Mouse (Mus musculus) adrenal gland, adult 18-20 months (tissue): Measurements from ENCODE around the gene Errfi1. TPM values are rescaled to one million over a fixed set of nuclear protein-coding genes. Genes with fewer than 3 reads are reported as not detected.

Experiments used
- DNase-seq, 2 experiments: peaks; one replicate each; pipeline ENCODE4 v3.0.0; 2021 to 2022; ENCODE audit warnings: low spot score in 2 of 2
- long read RNA-seq, 2 experiments: library from polyadenylated mRNA; stranded (forward); transcript quantifications; one replicate each; pipeline ENCODE4 v2.0.0; 2021
- total RNA-seq, 2 experiments: library from RNA; stranded (reverse); gene quantifications; 1 replicate in 1 of 2; 2 replicates in 1 of 2; pipeline ENCODE4 v1.2.3; 2021

Gene Errfi1
- 10 to 100 TPM; 40.7 to 53.5 TPM for total RNA-seq
- long read RNA-seq, experiment 1, transcript Errfi1-201 (4 exons, 3,043 nt), result major isoform, 111 of 118 reads
- long read RNA-seq, experiment 1, partial matches to known transcripts, result 4 of 118 reads
- long read RNA-seq, experiment 1, other reads (novel, unspliced or antisense), result 2 of 118 reads
- long read RNA-seq, experiment 2, transcript Errfi1-201 (4 exons, 3,043 nt), result major isoform, 43 of 57 reads
- long read RNA-seq, experiment 2, partial matches to known transcripts, result 4 of 57 reads
- long read RNA-seq, experiment 2, other reads (novel, unspliced or antisense), result 10 of 57 reads

DNA sequence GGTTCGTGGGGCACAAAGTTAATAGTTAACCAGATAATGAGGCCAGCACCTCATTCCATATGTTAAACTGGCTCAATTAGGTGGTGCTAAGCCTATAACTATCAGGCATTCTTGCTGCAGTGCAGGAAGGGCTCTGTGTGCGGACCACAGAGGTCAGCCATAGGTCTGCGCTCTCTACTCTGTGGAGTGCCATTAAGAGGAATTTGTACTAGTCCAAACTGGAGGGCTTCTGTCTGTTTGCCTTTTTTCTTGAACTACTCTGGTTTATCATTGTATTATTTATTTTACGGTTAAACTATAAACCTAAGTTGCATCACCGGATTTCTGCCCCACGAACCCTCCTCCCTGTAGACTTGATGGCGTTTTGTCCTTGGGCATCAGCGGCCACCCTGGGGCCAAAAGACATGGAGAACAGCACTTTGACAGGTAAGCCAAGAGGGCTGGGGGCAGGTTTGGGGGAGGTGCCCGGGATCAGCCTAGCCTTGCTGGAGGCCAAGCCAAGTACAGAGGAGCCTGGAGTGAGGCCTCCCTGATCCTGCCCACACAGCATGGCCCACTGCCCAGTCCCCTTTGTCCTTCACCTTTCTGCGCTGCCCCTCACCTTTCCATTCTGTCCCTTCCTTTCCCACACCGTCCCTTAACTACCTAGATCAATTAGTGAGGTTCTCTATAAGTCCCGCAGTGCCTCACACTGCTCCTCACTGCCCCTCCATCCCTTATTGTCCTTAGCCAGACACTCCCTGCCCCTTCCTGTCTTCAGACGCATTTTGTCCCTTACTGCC is at the start of gene Errfi1:
TSS of gene Errfi1 (plus strand) at position 240 of the 782 bp plus-strand sequence.
- DNase-seq, result no peak

DNA sequence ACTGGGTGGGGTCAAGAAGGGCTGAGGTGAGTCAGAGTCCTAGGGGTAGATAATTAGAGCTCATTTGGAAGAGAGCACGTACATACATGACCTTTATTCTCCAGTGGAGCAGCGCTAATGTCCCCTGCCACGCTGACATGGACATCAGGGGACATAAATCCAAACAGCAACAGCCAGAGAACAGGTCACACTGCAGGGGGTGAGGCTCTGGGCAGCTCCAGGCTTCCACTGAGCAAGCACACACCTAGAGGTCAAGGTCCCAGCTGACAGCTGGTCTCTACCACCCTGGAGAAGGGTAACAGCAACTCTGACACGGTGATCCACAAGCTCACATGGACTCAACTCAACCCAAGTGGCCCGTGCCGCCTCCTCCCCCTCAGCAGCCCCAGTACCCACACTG is 49.5 kb upstream of the Errfi1 start:
- DNase-seq, result no peak

DNA sequence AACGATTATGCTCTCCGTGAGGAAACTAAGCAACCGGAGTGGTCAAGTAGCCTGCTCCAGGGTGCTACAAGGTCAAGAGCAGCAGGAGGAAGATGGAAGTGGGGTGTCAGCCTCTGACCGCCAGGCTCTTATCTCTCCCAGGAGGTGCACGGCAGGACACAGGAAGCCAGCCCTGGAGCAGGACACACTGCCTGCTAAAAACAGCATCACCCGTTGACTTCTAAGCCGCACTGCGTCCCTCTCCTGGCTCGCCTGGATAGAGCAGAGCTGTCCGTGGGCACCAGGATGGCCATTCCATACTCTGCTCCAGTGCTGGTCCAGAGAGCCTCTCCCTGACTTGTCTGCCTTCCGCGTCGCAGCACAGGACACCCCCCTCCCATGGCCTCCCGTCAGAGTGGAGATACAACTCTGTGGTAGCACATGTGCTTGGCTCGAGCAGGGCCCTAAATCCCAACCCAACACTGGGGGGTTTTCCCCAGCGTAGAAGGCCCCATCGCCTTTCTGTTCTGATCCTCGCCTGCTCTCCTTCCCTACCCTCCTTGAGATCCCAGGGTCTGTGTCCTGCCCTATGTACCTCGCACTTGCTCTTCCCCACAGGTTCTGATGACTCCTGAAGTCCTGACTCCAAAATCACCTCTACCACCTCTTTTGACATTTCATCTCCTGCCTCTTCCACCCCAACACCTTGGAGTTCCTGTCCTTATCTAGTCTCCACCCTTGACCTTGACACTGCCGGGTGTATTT is 45.8 kb upstream of the Errfi1 start:
- no peak for DNase-seq

DNA sequence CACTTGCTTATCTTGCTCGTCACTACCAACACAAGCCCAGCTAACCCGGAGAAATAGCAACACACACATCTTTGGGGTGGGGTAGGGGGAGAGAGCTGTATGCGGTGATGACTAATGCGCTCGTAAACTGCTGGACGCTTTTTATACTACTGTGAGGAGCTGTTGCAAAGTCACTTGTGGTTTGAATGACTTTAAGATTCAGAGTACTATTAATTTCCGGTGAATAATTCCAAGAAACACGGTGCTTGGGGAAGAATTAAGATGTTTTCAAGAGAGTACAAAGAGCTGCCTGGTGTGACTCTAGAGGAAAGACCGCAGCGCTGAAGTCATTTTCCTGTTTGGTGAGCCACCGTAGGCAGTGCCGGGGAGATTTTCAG is 45.3 kb upstream of the Errfi1 start:
- DNase-seq, result no peak

DNA sequence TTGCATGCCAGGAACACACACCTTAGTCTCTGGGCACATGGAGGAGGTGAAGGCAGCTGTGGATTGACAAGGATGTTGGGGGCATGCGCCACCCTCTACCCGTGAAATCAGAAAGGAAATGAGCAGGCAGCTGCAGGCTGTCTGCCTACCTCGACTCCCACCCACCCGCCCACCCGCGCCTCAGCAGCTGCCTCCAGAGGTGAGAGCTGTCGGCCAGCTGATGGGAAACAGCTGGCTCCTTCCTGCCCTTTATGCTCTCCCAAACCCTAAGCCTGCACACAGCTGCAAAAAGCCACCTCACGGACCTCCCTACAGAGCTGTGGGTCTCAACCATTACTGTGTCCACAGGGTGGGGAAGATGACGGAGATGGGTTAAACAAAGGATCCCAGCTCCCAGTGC is 44.4 kb upstream of the Errfi1 start:
- DNase-seq, result no peak

DNA sequence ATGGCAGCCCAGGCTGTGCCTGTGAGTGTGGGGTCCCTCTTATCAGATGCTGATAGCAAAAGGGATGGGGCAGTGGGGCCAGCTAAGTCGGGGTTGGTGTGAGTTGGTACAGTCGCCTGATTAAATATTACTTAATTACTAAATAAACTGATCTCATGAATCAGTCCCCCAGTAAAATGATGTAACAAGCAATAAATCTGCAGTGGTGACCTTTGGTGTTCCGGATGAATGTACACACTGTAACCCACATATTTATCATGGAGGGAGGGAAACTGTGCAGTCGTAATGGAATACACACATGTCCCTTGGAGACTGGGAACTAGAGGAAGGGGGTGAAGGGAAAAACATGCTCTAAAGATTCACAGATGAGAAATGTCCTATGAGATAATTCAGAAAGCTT is 38.6 kb upstream of the Errfi1 start:
- no peak for DNase-seq

DNA sequence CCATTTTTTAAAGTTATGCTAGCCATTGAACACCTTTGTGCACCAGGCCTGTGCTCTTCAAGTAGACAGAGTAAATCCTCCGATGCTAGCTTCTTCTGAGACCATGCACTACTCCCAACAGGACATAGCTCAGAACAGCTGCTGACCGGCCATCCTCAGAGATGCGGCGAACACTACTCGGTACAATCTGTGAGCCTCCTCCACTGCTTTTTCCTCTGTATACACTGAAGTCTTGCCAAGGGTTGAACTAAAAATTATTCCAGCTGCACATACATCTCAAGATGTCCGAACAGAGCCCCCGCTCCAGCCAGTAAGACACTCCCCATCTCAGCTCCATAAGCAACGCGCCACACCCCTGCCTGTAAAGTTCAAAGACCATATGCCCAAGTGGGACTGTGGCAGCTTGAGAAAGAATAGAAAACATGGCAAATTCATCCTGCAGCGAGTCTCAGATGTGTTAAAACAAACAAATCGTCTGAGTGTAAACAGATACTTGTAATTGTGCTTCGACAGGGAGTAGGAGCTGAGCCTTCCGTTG is 37.2 kb upstream of the Errfi1 start:
- no peak for DNase-seq

DNA sequence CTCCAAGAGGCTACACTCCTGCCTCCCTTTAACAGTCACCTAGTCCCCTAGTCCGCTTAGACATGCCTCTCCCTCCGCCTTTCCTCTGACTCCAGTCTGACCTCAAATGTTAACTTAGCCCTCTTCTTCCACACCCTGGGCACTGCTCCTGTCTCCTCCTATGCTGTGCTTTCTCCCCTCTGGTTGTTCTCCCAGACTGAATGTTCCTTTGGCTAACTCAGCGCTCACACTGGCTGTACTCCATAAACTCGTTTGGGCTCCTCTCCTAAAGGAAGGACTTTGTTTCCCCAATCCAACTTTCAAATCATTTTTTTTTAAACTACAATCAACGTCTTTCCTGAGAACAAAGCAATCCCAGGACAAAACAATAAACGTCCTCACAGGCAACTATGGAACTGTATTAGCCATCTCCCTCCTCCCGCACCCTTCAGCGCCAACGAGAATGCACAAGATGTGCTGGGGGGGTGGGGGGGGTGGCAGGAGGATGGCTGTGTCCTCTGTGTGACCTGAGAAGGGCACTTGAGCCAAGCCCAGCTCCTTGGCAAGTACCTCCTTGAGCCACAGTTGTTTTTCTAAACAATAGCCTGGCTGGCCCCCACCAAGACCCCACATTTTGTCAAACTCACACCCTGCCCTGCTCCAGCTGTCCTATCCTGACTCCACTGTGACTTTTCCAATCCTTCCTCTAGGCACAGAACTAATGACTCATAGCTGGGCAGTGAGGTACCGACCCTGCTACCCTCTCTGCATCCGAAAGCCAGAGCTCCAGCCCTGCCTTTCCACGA is 34.4 kb upstream of the Errfi1 start:
- no peak for DNase-seq

DNA sequence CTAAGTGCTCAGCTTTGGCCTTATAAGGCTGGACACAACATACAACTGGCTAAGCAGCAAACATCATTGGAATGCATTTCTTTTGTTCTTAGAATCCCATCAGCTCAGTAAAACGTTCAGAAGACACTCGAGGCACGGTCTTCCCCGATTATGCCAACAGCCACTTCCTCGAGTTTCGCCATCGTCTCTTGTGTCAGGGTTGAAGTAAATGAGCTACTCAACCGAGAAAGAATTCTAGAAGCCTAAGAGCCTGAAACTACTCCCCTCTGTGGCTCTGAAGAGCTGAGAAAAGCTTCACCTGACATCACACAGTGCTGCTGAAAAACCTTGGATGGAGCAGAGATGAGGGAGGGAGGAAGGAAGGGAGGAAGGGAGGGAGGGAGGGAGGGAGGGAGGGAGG is 32.3 kb upstream of the Errfi1 start:
- DNase-seq, result no peak

DNA sequence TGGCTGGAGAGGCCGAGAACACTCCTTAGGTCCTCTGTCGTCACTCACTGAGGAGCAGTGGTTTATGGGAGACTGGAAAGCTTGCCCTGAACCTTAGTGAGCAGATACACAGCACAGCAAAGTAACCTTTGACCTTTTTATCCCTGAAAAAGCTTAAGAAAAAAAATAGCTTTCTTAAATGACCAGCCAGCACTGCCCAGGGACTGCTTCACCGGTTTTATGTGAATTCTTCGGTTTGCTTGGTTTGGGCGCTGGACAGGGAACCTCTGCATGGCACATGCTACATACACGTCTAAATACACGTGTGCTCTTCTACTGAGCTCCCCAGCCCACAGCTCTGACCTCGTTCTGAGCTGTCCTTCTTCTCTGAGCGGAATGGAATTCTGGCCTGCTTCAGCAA is 31.1 kb upstream of the Errfi1 start:
- no peak for DNase-seq

DNA sequence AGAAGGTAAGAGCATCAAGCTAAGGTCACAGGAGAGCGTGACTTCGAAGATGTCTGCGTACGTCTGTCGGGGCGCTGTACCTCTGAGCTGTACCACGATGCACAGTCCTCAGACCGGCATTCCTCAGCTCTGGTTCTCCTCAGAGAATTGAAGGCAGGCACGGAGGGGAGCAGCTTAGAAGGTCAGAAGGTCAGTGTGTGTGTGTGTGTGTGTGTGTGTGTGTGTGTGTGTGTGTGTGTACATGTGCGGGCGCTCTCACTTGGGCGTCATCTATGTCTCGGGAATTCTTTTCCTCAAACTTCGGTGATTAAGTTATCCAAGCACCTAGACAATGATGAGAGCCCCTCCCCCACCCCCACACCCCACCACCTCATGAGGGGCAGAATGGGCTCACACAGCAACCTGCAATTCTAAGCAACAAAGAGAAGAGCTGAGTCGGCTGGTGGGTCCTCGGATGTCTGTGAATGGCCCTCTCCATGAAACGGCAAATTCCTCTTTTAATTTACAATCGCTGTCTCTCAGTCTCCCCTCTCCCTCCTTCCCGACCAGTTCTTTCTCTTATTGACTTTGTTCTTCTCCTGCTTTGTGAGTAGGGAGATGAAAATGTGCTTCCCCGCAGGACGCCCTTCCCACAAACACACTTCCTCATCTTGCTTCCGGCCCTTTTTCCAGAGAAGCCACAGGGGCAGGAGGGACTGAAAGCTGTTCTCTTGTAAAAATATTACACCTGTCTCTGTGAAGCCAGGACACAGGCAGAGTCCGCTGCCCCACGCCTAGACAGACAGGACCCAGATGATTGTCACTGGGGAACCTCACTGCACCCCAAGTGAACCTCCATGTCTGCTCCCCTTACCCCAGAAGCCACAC is 29.9 kb upstream of the Errfi1 start:
- no peak for DNase-seq

DNA sequence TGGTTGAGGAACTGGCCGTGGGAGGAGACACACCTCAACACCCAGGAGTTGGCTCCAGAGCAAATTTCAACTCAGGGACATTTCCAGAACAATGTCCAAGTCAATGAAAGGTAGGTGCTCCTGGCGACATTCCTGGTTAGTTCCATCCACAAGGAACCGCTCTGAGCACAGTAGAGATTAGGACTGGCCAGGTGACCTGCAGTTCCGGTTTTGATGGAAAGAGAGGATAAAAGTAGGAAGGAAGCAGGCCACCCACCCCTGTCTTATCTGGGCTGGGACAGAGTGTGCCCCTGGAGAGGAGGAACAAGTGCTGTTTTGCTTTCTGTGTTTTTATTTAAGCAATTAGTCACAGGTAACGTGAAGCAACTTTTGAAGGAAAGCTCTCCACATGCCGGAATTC is 28.8 kb upstream of the Errfi1 start:
- DNase-seq, result no peak

DNA sequence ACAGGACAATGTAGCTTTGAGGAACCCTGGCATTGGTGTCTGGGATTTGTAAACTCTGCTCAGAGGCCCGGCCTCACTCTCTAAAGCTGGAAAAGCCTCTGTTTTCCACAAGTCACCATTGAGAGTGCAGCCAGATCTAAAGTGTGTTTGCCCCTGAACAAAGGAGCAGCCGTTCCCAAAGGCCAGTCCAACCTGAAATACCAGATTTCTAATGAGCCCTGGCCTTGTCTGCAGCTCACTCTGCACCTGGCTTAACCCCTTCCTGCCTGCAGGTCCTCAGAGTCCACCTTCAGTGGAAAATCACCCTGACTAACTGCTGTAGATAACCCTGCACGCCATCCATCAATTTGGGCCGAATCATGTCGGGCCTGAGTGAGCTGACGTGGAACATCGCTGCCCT is 28.2 kb upstream of the Errfi1 start:
- no peak for DNase-seq

DNA sequence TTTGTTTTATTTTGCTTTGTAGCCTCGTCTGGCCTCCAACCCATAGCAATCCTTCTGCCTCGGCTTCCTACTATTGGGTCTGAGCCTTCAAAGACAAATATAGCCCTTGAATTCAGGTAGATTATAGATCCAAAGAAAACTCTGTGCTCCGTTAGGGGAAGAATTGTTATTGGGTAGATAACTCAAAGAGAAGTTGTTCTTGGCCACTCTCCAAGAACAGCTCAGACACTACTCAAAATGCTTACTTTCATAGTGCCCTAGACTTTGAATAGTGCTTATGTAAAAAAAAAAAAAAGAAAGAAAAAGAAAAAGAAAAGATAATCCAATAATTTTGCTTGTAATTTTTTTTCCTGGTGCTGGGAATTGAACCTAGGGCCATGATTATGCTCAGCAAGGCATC is 22.4 kb upstream of the Errfi1 start:
- no peak for DNase-seq

DNA sequence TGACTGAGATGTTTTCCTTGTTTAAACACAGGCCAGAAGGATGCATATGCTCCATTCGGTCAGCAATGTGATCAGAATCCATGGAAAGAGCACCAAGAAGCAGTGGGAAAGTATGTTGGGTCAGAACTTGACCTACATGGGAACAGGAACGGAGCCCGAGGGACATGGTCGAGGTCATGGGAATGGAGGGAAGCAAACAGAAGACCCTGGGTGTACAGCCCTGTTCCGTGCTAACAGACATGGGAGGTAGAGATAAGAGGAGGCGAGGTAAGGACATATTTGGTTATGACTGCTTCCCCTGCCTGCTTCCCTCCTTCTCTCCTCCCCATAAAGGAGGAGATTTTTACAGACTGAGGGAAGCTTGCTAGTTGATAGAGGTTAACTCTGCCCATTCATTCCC is 21.8 kb upstream of the Errfi1 start:
- DNase-seq, result no peak

DNA sequence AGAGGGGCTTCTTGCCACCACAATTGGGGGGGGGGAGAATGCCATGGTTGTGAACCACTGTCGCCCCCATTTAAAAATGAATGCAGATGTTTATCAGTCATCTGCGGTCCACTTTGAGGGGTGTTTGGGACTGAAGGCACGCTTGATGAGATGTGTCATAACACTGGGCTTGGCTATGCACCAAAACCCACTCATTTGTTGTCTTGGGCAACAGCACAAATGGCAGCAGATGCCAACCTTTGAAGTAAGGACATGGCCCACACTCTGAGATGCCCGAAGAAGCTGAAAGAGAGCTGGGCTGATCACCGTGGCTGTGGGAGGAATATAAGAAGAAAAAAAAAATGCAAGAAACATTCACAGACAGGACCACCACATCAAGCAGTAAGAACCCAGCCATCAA is 18.6 kb upstream of the Errfi1 start:
- DNase-seq, result no peak

DNA sequence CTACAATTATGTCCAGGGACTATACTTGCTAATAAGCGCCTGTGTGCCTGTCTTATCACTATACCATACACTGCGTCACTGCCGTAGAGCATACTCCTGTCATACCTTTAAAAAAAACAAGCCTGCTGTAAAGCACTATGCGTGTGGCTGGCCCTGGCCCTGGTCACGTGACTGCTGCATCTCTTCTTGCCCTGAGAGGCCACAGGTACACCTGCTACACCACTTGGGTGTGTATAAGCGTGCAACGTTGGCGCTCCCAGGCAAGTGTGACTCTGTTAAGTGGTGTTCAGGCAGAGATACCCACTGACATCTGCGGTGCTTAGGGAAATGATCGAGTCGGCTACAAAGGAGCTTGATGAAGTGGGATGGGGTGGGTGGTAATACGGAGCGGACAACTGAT is 17.5 kb upstream of the Errfi1 start:
- DNase-seq, result no peak

DNA sequence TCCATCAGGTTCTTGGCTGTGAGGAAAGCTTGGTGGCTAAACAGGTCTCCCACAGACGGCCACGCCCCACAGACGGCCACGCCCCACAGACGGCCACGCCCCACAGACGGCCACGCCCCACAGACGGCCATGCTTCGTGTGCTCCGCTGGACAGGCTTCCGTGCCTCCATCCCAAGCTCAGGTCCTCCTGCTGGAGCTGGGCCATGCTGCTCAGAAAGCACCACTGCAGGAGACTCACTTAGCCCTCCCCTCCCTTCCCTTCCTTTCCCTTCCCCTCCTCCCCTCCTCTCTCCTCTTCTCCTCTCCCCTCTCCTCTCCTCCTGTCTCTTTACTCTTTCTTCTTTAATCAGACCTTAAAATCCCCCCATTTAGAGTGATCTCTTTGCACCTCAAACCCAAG is 16.8 kb upstream of the Errfi1 start:
- DNase-seq, result no peak

DNA sequence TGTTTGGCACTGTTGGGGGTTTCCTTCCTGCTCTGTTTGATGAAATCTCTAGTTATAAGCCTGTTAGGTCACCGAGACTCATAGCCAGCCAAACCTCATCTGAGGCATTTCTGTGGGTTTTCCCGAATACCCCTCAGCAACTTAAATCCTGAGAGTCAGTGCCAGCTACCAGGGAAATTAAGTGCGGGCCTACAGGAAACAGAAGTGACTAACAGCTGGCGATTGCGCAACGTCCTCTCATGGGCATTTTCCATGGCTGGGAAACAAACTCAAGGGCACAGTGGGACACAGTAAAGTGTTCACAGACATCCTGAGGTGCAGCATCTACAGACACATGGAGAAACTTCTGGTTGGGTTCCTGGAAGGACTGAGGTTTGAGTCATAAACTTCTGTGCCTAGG is 16.3 kb upstream of the Errfi1 start:
- peak; percentile 59 to 62 for DNase-seq

DNA sequence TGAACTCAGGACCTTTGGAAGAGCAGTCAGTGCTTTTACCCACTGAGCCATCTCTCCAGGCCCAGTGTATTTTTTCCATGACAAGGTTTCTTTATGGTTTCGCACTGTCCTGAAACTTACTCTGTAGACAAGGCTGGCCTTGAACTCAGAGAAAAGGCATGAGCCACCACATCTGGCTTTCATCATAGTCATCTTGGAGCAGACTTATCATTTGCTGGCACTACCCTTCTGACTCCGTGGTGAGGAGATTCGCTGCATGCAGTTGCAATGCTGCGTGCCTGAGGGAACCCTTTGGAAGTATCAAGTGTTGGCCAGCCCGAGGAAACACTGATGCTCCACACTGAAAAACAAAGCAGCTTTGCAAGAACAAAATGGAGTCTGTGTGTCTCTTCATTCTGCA is 11.7 kb upstream of the Errfi1 start:
- DNase-seq, result no peak
